Mouse (Mus musculus) heart, adult 2 months (tissue): ENCODE results near the gene Stra8. TPM values are rescaled to one million over a fixed set of nuclear protein-coding genes. Genes with fewer than 3 reads are reported as not detected.

Experiments
- DNase-seq, 2 experiments: peaks; one replicate each; pipeline ENCODE4 v3.0.0; 2021
- H3K27ac ChIP-seq: fragments of 200-600 bp; 2 replicates; pipeline ENCODE4 v1.8.1; 2022
- H3K27me3 ChIP-seq: fragments of 200-500 bp; 2 replicates; pipeline ENCODE4 v1.6.1; 2012; ENCODE audit warnings: mild to moderate bottlenecking, low read length, inconsistent platforms, mixed read lengths; ENCODE audit not compliant: control insufficient read depth, insufficient read depth
- H3K36me3 ChIP-seq: fragments of 200-500 bp; 2 replicates; pipeline ENCODE4 v1.6.1; 2012; ENCODE audit warnings: low read length, inconsistent platforms; ENCODE audit not compliant: control insufficient read depth, insufficient read depth
- H3K4me1 ChIP-seq: fragments of 200-500 bp; 2 replicates; pipeline ENCODE4 v1.6.1; 2011; ENCODE audit warnings: low read length; ENCODE audit not compliant: control insufficient read depth, insufficient read depth
- H3K4me3 ChIP-seq: fragments of 200-600 bp; 2 replicates; pipeline ENCODE4 v1.8.1; 2022
- H3K79me2 ChIP-seq: fragments of 200-500 bp; replicated peaks from 2 replicates; pipeline ENCODE4 v1.6.1; 2012; ENCODE audit warnings: mild to moderate bottlenecking, inconsistent platforms, low read length, moderate library complexity, mixed read lengths; ENCODE audit not compliant: control insufficient read depth, insufficient read depth
- H3K9ac ChIP-seq: fragments of 200-500 bp; 2 replicates; pipeline ENCODE4 v1.6.1; 2012; ENCODE audit warnings: low read depth, mild to moderate bottlenecking, control low read depth, inconsistent platforms, low read length, mixed read lengths
- CTCF ChIP-seq: fragments of 200-600 bp; IDR thresholded peaks from 2 replicates; pipeline ENCODE4 v1.8.1; 2022; ENCODE audit warnings: antibody characterized with exemption, mild to moderate bottlenecking, moderate library complexity
- EP300 ChIP-seq: fragments of 200-500 bp; IDR thresholded peaks from 2 replicates; pipeline ENCODE4 v1.6.1; 2011; ENCODE audit warnings: low read depth, low read length, control low read depth; ENCODE audit not compliant: insufficient read depth
- POLR2A ChIP-seq: fragments of 200-500 bp; IDR thresholded peaks from 2 replicates; pipeline ENCODE4 v1.6.1; 2011; ENCODE audit warnings: mild to moderate bottlenecking, low read depth, low read length, control low read depth; ENCODE audit not compliant: insufficient read depth
- WGBS: fragments of 180-500 bp; shearing (Covaris S2); methylation state at CpG from one replicate; pipeline ENCODE4 v1.1.7; 2018; 5-methylcytosine and 5-hydroxymethylcytosine counted together
- intact Hi-C: fragments of 180-260 bp; cut with DNase I; formaldehyde crosslinking; loops from one replicate; pipeline ENCODE4 v1.15.1; 2025
- polyA plus RNA-seq: library from polyadenylated mRNA; depleted of rRNA; stranded (reverse); fragments of >200 nt; gene quantifications from 2 replicates; pipeline ENCODE4 v1.2.3, GENCODE M21; 2012
- total RNA-seq, 2 experiments: library from RNA; stranded (reverse); gene quantifications; 2 replicates each; pipeline ENCODE4 v1.2.3; 2021

The Stra8 gene
- total and polyA plus RNA-seq, 3 experiments, result not detected

DNA sequence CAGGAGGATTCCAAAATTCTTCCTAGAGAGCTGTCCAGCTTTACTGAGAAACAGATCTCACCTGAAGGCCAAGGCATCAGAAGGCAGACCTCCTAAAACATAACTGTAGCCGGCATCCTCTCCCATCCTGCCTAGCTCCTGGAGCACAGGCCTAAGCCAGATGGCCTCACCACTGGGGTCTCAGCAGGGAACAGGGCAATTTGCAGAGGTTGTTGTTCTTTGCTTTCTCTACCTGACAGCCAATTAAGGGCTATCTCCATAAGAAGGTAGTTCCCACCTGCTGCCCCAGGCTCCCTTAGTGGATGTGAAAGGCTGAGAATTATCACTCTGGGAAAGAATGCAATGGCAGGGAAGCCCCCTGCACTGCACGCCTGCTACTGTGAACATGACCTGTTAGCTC lies 19.0 kb upstream of the Stra8 start:
- intact Hi-C loops, result no loop called here
- no peaks in the 10 kb centered on the region for H3K27me3 ChIP-seq
- no peaks in the 10 kb centered on the region for H3K36me3 ChIP-seq
- H3K9ac ChIP-seq, result no peak overlapping the region; the same call in 1 of the 2 replicates
- TF ChIP-seq CTCF (no peak), EP300 (no peak), POLR2A (no peak)
- WGBS, result 87% methylated on average over 2 of the region's 2 CpGs
- no peaks in the 10 kb centered on the region for H3K79me2 ChIP-seq
- no peak overlapping the region for H3K4me3 ChIP-seq
- DNase-seq, result no peak
- no peak overlapping the region for H3K27ac ChIP-seq
- peaks cover 2% of the 10 kb centered on the region; the same call in 1 of the 2 replicates for H3K4me1 ChIP-seq

DNA sequence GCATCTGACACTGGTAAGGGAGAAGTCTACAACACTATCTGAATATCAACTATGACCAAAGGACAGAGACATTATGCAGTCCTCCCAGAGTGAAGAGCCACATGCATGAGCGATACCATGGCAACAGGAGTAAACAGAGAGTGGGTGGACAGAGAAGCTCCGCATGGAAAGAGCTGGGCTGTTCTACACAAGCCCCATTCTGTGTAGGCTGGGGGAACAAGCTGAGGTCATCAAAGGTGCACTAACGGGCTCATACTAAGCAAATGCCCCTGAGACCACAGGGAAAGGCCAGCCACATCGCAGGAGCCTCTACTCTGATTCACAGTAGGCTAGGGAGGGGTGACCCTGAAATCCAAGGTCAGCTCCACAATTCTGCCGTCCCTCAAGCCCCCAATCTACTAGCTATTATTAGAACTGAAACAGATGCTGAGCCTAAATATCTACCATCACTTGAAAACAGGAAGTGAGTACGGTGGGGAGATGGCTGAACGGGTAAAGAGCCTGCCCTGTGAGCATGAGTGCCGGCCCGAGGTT lies 18.0 kb upstream of the Stra8 start:
- WGBS, result 24% methylated on average over 9 of the region's 9 CpGs
- Histone ChIP-seq H3K9ac (no peak overlapping the region), H3K4me1 (peaks cover 3% of the 10 kb centered on the region), H3K36me3 (no peaks in the 10 kb centered on the region), H3K27ac (no peak overlapping the region), H3K79me2 (no peaks in the 10 kb centered on the region), H3K27me3 (no peaks in the 10 kb centered on the region), H3K4me3 (no peak overlapping the region)
- no peak for TF ChIP-seq CTCF
- TF ChIP-seq EP300, result no peak
- TF ChIP-seq POLR2A, result no peak
- DNase-seq, result peak in 1 of 2 experiments; percentile 9
- intact Hi-C loops, result no loop called here

DNA sequence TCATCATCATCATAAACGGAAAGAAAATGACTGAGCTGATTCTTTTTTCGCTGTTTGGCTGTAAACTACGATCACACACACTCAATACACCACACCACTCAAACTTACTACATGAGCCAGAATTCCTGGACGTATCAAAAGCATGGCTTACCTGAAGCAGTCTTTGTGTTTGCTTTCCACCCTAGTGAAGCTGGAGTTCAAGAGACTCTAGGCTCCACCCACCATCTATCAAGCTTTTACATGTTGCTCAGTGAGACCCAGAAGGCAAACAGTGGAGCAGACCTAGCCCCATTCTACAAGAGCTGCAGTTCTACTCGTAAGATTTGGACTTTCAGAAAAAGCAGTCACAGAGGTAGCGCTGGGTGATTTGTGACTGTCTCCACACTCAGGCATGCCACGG lies 17.4 kb upstream of the Stra8 start:
- intact Hi-C loops, result no loop called here
- H3K27ac ChIP-seq, result no peak overlapping the region
- no peaks in the 10 kb centered on the region for H3K27me3 ChIP-seq
- no peak overlapping the region for H3K9ac ChIP-seq
- TF ChIP-seq CTCF (no peak), POLR2A (no peak), EP300 (no peak)
- no peaks in the 10 kb centered on the region for H3K79me2 ChIP-seq
- 84% methylated on average over 7 of the region's 7 CpGs for WGBS
- no peaks in the 10 kb centered on the region; the same call in 1 of the 2 replicates for H3K36me3 ChIP-seq
- H3K4me3 ChIP-seq, result no peak overlapping the region
- no peak for DNase-seq
- peaks cover 4% of the 10 kb centered on the region for H3K4me1 ChIP-seq

DNA sequence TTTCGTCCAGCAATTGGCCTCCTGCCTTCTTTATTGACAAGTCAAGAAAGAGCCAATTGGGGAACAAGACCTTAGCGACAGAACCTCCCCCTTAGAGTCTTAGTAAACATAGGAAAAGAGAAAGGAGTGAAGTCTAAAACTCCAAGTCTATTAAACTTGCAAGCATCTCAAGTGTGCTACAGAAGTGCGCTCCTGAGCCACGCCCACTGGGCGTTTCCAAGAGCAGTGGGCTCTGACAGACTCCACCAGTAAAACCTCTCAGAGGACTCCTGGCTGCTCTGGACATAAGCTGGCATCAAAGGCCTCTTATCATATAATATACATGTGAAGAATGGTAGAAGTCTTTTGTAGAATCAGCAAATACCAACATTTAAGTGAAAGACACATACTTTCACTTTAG lies 16.5 kb upstream of the Stra8 start:
- no peaks in the 10 kb centered on the region for H3K79me2 ChIP-seq
- no peaks in the 10 kb centered on the region; the same call in 1 of the 2 replicates for H3K36me3 ChIP-seq
- no peak for DNase-seq
- peaks cover 6% of the 10 kb centered on the region for H3K4me1 ChIP-seq
- H3K4me3 ChIP-seq, result no peak overlapping the region
- no peak for TF ChIP-seq CTCF
- no peak for TF ChIP-seq EP300
- no peak for TF ChIP-seq POLR2A
- no peaks in the 10 kb centered on the region for H3K27me3 ChIP-seq
- no peak overlapping the region for H3K27ac ChIP-seq
- intact Hi-C loops, result no loop called here
- H3K9ac ChIP-seq, result no peak overlapping the region
- WGBS, result 77% methylated on average over 5 of the region's 5 CpGs

DNA sequence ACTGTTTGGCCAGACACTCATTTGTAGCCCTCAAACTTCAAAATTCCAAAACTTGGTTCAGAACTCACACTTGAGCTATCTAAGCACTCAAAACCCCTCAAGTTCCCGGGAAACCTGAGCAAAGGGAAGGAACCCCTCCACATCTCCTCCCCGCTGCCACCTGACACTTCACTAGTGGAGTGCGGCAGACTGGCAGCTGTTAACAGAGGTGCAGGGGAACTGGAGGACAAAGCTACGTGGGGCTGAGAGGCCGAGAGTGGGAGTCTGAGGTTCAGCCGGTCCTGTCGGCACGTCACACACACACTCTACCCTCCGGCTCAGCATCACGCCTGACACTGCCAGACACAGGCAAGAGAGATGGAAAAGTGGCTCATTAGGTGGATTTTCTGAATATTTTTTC lies 16.1 kb upstream of the Stra8 start:
- H3K9ac ChIP-seq, result no peak overlapping the region
- no peaks in the 10 kb centered on the region for H3K27me3 ChIP-seq
- TF ChIP-seq CTCF, result no peak
- no peak overlapping the region for H3K27ac ChIP-seq
- H3K79me2 ChIP-seq, result no peaks in the 10 kb centered on the region
- WGBS, result 84% methylated on average over 10 of the region's 10 CpGs
- intact Hi-C loops, result no loop called here
- no peak overlapping the region for H3K4me3 ChIP-seq
- H3K4me1 ChIP-seq, result peaks cover 6% of the 10 kb centered on the region
- no peaks in the 10 kb centered on the region; the same call in 1 of the 2 replicates for H3K36me3 ChIP-seq
- no peak for DNase-seq

DNA sequence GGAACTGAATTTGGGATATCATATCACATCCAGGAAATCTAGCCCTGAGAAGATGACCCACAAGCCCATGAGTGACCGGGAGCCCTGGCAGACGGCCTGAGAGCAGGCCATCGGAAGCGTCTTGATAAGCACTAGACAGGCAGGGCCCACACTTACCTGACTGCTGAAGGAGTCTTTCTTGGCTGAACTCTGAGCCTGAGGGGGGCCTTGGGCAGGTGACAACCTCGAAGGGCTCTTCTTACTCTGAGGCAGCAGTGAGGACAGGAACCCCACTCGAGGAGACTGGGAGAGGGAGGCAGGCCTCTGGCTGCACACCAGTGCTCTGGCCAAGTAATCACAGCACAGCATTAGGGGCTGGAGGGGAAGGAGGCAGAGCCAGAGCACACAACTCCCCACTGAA lies 15.6 kb upstream of the Stra8 start:
- no peaks in the 10 kb centered on the region for H3K79me2 ChIP-seq
- no peaks in the 10 kb centered on the region for H3K27me3 ChIP-seq
- WGBS, result 49% methylated on average over 6 of the region's 6 CpGs
- H3K9ac ChIP-seq, result no peak overlapping the region
- no peaks in the 10 kb centered on the region; the same call in 1 of the 2 replicates for H3K36me3 ChIP-seq
- no peak overlapping the region for H3K4me3 ChIP-seq
- no peak overlapping the region for H3K27ac ChIP-seq
- DNase-seq, result no peak
- intact Hi-C loops, result no loop called here
- peaks cover 6% of the 10 kb centered on the region for H3K4me1 ChIP-seq
- TF ChIP-seq CTCF (no peak), EP300 (no peak), POLR2A (no peak)
